Mouse (Mus musculus): ENCODE data around the gene C030005K15Rik.
"Not testable (repeated sequence)": the region's sequence is repeated elsewhere in the genome, so short reads cannot be mapped to it uniquely, and the experiment has no call there.

C030005K15Rik gene

DNA sequence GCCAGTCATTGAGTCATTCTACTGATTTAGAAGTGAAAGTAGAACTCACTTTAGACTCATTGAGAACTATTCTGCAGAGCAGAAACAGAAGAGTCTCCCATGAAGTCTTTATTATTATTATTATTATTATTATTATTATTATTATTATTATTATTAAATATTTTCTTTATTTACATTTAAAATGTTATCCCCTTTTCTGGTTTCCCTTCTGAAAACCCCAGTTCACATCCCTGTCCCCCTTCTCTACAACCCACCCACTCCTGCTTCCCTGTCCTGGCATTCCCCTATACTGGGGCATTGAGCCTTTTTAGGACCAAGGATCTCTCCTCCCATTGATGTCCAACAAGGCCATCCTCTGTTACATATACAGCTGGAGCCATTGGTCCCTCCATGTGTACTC is at the start of gene C030005K15Rik:
Gene C030005K15Rik, minus strand, starts transcription at position 101 of the 400 bp plus-strand sequence.
- not testable (repeated sequence) for DNase-seq (ENCODE audit: low spot score)

DNA sequence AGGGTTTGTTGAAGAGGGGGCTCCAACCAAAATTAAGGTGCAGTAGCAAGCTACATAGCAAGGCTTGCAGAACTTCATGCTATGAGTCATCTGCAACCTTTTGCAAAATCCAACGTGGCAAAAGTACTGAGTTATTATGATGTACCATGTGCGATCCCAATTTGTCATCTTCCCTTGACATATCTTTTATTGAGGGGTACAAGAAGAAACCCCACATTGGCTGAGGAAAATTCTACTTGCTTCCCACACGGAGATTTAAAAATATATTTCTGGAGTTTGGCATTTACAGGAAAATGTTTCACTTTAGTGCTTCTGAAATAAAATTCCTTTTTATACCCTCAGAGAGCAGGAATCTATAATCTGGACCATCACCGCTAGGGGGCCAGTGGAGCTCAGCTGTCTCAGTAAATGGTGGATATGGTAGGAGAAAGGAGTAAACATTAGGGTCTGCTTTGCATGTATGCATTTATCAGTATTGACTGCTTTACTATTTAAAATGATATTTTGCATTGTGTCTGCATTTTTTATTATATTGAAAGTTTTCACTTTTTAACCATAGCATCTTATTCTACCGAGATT is 41.7 kb upstream of the C030005K15Rik start:
- DNase-seq (ENCODE audit: low spot score) = no peak

GRCm38 (mm10) chr10:97753821-97754220 is 27.3 kb upstream of the C030005K15Rik start:
- no peak for DNase-seq (ENCODE audit: low spot score)

- no peak for DNase-seq (ENCODE audit: low spot score)
Measured at GRCm38 (mm10) chr10:97747231-97747630, 20.7 kb upstream of the C030005K15Rik start.

- DNase-seq (ENCODE audit: low spot score) = no peak
Measured at GRCm38 (mm10) chr10:97725929-97726328, 626 bp downstream of the C030005K15Rik start.

- DNase-seq (ENCODE audit: low spot score) = no peak
Measured at GRCm38 (mm10) chr10:97722709-97723108, 3.8 kb downstream of the C030005K15Rik start.

GRCm38 (mm10) chr10:97720625-97721024 is 5.9 kb downstream of the C030005K15Rik start:
- no peak for DNase-seq (ENCODE audit: low spot score)

- DNase-seq (ENCODE audit: low spot score) = no peak
Measured at GRCm38 (mm10) chr10:97718021-97718420, 8.5 kb downstream of the C030005K15Rik start.

GRCm38 (mm10) chr10:97717233-97717632 is 9.3 kb downstream of the C030005K15Rik start:
- DNase-seq (ENCODE audit: low spot score) = no peak

GRCm38 (mm10) chr10:97715289-97715906 is 11.2 kb downstream of the C030005K15Rik start:
- no peak for DNase-seq (ENCODE audit: low spot score)

GRCm38 (mm10) chr10:97714584-97714983 is 12.0 kb downstream of the C030005K15Rik start:
- no peak for DNase-seq (ENCODE audit: low spot score)

DNA sequence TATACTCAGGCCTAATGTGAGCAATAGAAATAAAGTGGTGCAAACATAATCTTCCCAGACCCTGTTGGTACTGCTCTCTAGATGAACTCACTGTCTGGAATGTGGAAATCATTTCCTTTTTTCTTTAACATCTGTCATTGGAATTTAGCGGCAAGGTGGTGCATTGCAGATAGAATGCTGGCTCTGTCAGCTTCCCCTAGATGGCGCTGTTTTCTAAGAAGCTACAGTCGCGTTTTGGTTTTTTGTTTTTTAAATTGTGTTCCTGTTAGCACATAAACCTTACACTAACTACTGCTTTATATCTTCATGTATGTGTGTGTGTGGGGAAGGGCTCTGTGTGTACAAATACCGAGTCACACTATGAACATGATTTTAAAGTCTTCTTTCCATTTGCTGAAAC is 13.9 kb downstream of the C030005K15Rik start:
- no peak for DNase-seq (ENCODE audit: low spot score)

DNA sequence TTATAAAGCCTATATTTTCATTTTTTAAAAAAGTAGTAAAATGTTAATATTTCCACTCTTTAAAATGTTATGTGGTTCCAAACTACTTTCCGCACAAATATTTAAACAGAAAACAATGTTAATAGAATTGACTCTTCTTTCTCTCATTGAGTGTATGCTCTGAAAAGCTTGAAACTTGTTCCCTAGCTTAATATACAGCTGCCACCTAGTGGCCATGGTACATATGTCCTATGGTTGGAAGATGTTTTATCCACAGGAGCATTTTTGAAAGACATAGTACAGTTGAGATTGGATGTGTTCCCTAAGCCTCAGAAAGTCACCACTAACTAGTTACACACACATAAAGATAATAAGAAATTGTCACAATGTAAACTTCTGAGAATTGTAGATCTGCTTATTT is 22.0 kb downstream of the C030005K15Rik start:
- DNase-seq (ENCODE audit: low spot score) = no peak

GRCm38 (mm10) chr10:97702321-97702720 is 24.2 kb downstream of the C030005K15Rik start:
- no peak for DNase-seq (ENCODE audit: low spot score)

DNA sequence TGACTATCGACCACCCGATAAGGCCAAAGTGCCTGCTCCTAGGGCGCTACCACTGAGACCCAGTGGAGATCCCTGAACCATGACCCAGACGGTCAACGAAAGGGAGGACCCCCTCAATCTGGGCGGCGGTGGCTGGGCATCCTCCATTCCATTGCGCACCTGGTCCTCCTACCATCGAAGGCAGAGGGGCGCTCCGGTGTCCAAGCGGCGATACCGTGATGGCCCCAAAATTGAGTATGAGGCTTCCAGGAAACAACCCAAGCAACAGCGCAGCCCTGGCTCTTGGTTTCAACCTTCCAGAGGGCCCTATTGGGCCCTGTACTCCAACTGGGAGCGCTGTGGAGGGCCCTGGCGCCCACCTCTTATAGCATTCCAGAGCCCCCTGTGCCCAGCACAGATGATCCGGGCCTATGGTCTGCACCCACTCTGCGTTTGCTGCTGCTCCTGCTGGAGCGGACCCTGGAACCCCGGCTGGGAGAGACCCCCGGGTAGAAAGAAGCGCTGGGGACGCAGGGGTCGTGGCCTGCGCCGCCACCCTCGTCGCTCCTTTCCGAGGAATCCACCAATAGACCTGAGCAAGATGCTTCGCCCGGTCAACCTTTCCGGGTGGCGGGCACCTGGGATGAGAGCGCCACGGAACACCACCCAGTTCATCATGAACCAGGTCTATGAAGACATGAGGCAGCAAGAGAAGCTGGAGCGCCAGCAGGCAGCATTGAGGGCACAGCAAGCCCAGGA is 33.0 kb downstream of the C030005K15Rik start:
- no peak for DNase-seq (ENCODE audit: low spot score)

DNA sequence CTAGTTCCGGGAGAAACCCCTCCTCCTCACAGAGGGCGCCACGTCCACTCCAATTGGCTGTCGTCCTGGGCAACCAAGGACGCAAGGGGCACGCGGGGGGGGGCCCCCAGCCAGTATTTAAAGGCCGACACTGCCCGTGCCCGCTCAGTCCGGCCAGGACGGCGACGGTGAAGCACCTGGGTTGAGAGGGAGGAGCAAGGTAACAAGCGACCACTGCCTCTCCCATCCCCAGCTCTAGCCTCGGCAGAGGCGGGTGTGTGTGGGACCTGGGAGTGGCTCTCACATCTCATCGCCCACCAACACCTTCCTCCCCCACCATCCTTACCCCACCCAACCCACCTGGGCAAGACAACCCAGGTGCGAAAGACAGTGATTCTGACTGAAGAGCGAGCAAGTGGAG is 33.6 kb downstream of the C030005K15Rik start, which contains the start of gene Ccer1:
Gene Ccer1, plus strand, starts transcription at position 147 of the 400 bp plus-strand sequence.
- DNase-seq (ENCODE audit: low spot score) = no peak

- DNase-seq (ENCODE audit: low spot score) = no peak
Measured at GRCm38 (mm10) chr10:97689425-97689824, 37.1 kb downstream of the C030005K15Rik start.

DNA sequence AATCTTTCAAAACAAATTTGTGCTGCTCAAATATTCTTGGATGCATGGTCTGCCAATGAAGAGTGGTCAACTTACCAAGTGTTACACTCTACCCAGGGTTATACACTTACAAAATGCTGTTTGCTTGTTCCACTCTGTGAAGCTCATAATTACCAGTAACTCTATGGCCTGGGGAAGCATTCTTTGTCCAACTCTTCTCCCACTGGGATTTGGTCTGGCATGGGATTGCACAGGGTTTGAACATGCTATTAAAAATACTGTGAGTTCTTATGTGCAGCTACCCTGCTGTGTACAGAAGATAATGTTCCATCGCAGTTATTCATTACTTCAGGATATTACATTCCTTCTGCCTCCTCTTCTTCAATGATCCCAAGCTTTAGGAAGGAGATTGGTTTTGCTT is 39.4 kb downstream of the C030005K15Rik start:
- DNase-seq (ENCODE audit: low spot score) = no peak

DNA sequence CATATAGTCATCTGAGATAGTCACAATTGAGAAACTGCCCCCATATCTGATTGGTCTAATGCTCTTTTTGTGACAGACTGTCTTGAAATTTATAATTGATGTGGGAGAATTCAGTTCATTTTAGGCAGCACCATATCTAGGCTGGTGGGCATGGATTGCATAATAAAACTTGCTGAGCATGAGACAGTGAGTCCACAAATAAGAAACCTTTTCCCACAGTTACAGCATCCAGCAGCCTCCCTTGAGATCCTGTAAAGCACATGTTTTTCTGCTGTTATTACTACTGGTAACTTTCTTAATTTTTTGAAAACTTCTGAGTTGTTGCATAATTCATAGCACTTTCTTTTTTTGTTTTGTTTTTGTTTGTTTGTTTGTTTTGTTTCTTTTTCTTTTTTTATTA is 43.6 kb downstream of the C030005K15Rik start:
- no peak for DNase-seq (ENCODE audit: low spot score)

All from ovary, postnatal 10 days (tissue).